Comparison of ENCODE assay signal across 9 mouse cellular contexts in genomic region chr5:120611416-120611815, GRCm38 (mm10). TPM values are rescaled to one million over a fixed set of nuclear protein-coding genes. Genes with fewer than 3 reads are reported as not detected.
A peak's percentile ranks its signal among the peaks of the same experiment; 100 is the strongest.
DNase-seq lines count a peak whose midpoint lies in the region; ATAC-seq and TF ChIP-seq lines count a peak whose summit lies in the region.
"Had no signal": no experiment of that assay in that cellular context is flagged by ENCODE, and none has a peak within 500 bp of the region (broad histone marks: within the 10 kb centered on the region; RNA-seq: fewer than 3 reads in every experiment).

No protein-coding gene starts in this region.

- no peaks in the 10 kb centered on the region for H3K27me3 ChIP-seq in cerebellum, adult 2 months (ENCODE audit: control insufficient read depth, insufficient read depth, low read length)
- no peaks in the 10 kb centered on the region for H3K27me3 ChIP-seq in megakaryocyte, embryonic 14.5 days (replicated peaks)
- H3K27me3 ChIP-seq in limb, embryonic 14.5 days (ENCODE audit: control insufficient read depth, insufficient read depth, low read length) = no peaks in the 10 kb centered on the region
- no peaks in the 10 kb centered on the region for H3K27me3 ChIP-seq in stomach, postnatal 0 days (ENCODE audit: control insufficient read depth, insufficient read depth, low read length)

- H3K27ac ChIP-seq in cerebellum, adult 2 months (ENCODE audit: insufficient read depth, low read length) = no peak overlapping the region
- H3K27ac ChIP-seq in limb, embryonic 14.5 days (replicated peaks; ENCODE audit: low read depth, low read length) = no peak overlapping the region
- no peak overlapping the region for H3K27ac ChIP-seq in stomach, postnatal 0 days (replicated peaks)

- ATAC-seq in megakaryocyte, adult 5-6 weeks (ENCODE audit: poor library complexity, severe bottlenecking) = no peak
- ATAC-seq in limb, embryonic 14.5 days (ENCODE audit: low FRiP score, low read depth) = no peak
- ATAC-seq in stomach, postnatal 0 days (ENCODE audit: low FRiP score, low TSS enrichment) = no peak

- H3K9ac ChIP-seq in limb, embryonic 14.5 days (ENCODE audit: low read depth, low read length, severe bottlenecking) = peak overlapping the region; percentile 59
- H3K9ac ChIP-seq in stomach, postnatal 0 days (ENCODE audit: low read length) = peak overlapping the region; percentile 63

- peak in 1 of 2 experiments; percentile 44 for DNase-seq in cerebellum, adult 2 months
- DNase-seq in cerebellum, postnatal 36 days = no peak
- no peak for DNase-seq in limb, embryonic 14.5 days (ENCODE audit: low spot score)
- DNase-seq in stomach, postnatal 0 days (ENCODE audit: low spot score) = no peak
- no peak for DNase-seq in gastrocnemius, postnatal 4 days (ENCODE audit: low spot score in 2 of 2)
- no peak for DNase-seq in adrenal gland, postnatal 25 days
- DNase-seq: B cell, adult 2 months had no signal

- 20% methylated on average over 8 of the region's 8 CpGs for WGBS in cerebellum, adult 2 months
- WGBS in limb, embryonic 14.5 days = 53% methylated on average over 8 of the region's 8 CpGs
- WGBS in stomach, postnatal 0 days = 41% methylated on average over 8 of the region's 8 CpGs

- TF ChIP-seq CTCF in cerebellum, adult 2 months (IDR thresholded peaks at IDR 0.05; ENCODE audit: borderline replicate concordance, insufficient read depth, low read depth, low read length) = no peak
- TF ChIP-seq CTCF in stomach, postnatal 0 days (IDR thresholded peaks at IDR 0.05; ENCODE audit: low read depth) = no peak

- H3K4me3 ChIP-seq in cerebellum, adult 2 months (replicated peaks; ENCODE audit: insufficient read depth, low read depth, low read length) = peak overlapping the region; percentile 72
- peak overlapping the region; percentile 96 for H3K4me3 ChIP-seq in megakaryocyte, embryonic 14.5 days (replicated peaks)
- H3K4me3 ChIP-seq in limb, embryonic 14.5 days (replicated peaks; ENCODE audit: low read length) = peak overlapping the region; percentile 58
- peak overlapping the region; percentile 72 for H3K4me3 ChIP-seq in stomach, postnatal 0 days (ENCODE audit: low read depth, low read length)

- H3K4me1 ChIP-seq in cerebellum, adult 2 months (ENCODE audit: control insufficient read depth, insufficient read depth, low read length) = peaks cover 8% of the 10 kb centered on the region
- H3K4me1 ChIP-seq in megakaryocyte, embryonic 14.5 days = peaks cover 57% of the 10 kb centered on the region
- H3K4me1 ChIP-seq in limb, embryonic 14.5 days (ENCODE audit: control insufficient read depth, insufficient read depth, low read length) = peaks cover 13% of the 10 kb centered on the region
- H3K4me1 ChIP-seq in stomach, postnatal 0 days (replicated peaks; ENCODE audit: control insufficient read depth, insufficient read depth) = peaks cover 4% of the 10 kb centered on the region

- peak overlapping the region; percentile 75 for H3K4me2 ChIP-seq in limb, embryonic 14.5 days (replicated peaks; ENCODE audit: low read depth, low read length, severe bottlenecking)
- peak overlapping the region; percentile 85 for H3K4me2 ChIP-seq in stomach, postnatal 0 days (replicated peaks; ENCODE audit: low read depth)

- no peaks in the 10 kb centered on the region for H3K9me3 ChIP-seq in megakaryocyte, embryonic 14.5 days
- H3K9me3 ChIP-seq in limb, embryonic 14.5 days (ENCODE audit: control insufficient read depth, low read length) = peaks cover 3% of the 10 kb centered on the region; the same call in 1 of the 2 replicates
- H3K9me3 ChIP-seq in stomach, postnatal 0 days (ENCODE audit: control insufficient read depth, low read length) = no peaks in the 10 kb centered on the region

- peaks cover 44% of the 10 kb centered on the region for H3K36me3 ChIP-seq in megakaryocyte, embryonic 14.5 days (replicated peaks; ENCODE audit: low read length)
- H3K36me3 ChIP-seq in limb, embryonic 14.5 days (ENCODE audit: control insufficient read depth, insufficient read depth, low read length) = 0 out of 2 replicates have a peak, but pooled peaks cover 10% of the 10 kb centered on the region
- no peaks in the 10 kb centered on the region for H3K36me3 ChIP-seq in stomach, postnatal 0 days (ENCODE audit: control insufficient read depth, insufficient read depth, low read length)

- TF ChIP-seq POLR2A in cerebellum, adult 2 months (IDR thresholded peaks at IDR 0.05; ENCODE audit: borderline replicate concordance, insufficient read depth, low read length) = no peak
- no peak for TF ChIP-seq POLR2A in limb, embryonic 14.5 days (IDR thresholded peaks at IDR 0.05; ENCODE audit: borderline replicate concordance, extremely low read depth, insufficient read depth, insufficient read length)

- no peak for TF ChIP-seq EP300 in stomach, postnatal 0 days (optimal IDR thresholded peaks at IDR 0.05)

RNA-seq across cellular contexts. Expression of gene Rita1, which starts 1.0 kb away (rescaled TPM):
- 43.7 and 47.3 TPM in 2 replicates for polyA plus RNA-seq in cerebellum, adult 2 months (2012; rRNA removed)
- 30.9 and 35.5 TPM in 2 replicates for polyA plus RNA-seq in megakaryocyte, embryonic 14.5 days (2012; ENCODE audit: insufficient read depth, low replicate concordance)
- total RNA-seq in megakaryocyte, adult 5-6 weeks (2015) = 1.5 and 3.0 TPM in 2 replicates
- total RNA-seq in megakaryocyte, adult 5-6 weeks (2017) = 2.2 and 3.2 TPM in 2 replicates
- 25.4 TPM in 2 replicates for polyA plus RNA-seq in limb, embryonic 14.5 days (2012; rRNA removed)
- polyA plus RNA-seq in limb, embryonic 14.5 days (2014; fragmentation: Nextera tagmentation; extraction: Ambion mirVana) = 10.2 and 11.6 TPM in 2 replicates
- polyA plus RNA-seq in stomach, postnatal 0 days (2015; fragmentation: Nextera tagmentation; extraction: Ambion mirVana) = 12.1 TPM in 2 replicates
- total RNA-seq in gastrocnemius, postnatal 4 days (2021) = 1 to 10 TPM; 6.1 to 7.2 TPM
- 15.9 and 17.5 TPM in 2 replicates for total RNA-seq in adrenal gland, postnatal 25 days (2021)

RNA-seq across cellular contexts. Expression of gene Ddx54, which starts 1.1 kb away (rescaled TPM):
- polyA plus RNA-seq in cerebellum, adult 2 months (2012; rRNA removed) = 24.1 and 25.4 TPM in 2 replicates
- 23.6 and 74.7 TPM in 2 replicates for polyA plus RNA-seq in megakaryocyte, embryonic 14.5 days (2012; ENCODE audit: insufficient read depth, low replicate concordance)
- total RNA-seq in megakaryocyte, adult 5-6 weeks (2015) = 7.7 and 7.9 TPM in 2 replicates
- total RNA-seq in megakaryocyte, adult 5-6 weeks (2017) = 21.3 and 22.6 TPM in 2 replicates
- 36.1 and 42.1 TPM in 2 replicates for polyA plus RNA-seq in limb, embryonic 14.5 days (2012; rRNA removed)
- 34.1 and 35.1 TPM in 2 replicates for polyA plus RNA-seq in limb, embryonic 14.5 days (2014; fragmentation: Nextera tagmentation; extraction: Ambion mirVana)
- polyA plus RNA-seq in stomach, postnatal 0 days (2015; fragmentation: Nextera tagmentation; extraction: Ambion mirVana) = 22.5 and 23.0 TPM in 2 replicates
- 10 to 100 TPM; 28.5 to 29.5 TPM for total RNA-seq in gastrocnemius, postnatal 4 days (2021)
- total RNA-seq in adrenal gland, postnatal 25 days (2021) = 50.5 and 54.7 TPM in 2 replicates

RNA-seq across cellular contexts. Expression of gene Iqcd, which starts 22.6 kb away (rescaled TPM):
- 1.8 and 2.0 TPM in 2 replicates for polyA plus RNA-seq in cerebellum, adult 2 months (2012; rRNA removed)
- 0.94 and 5.8 TPM in 2 replicates for polyA plus RNA-seq in megakaryocyte, embryonic 14.5 days (2012; ENCODE audit: insufficient read depth, low replicate concordance)
- 0.18 and 0.98 TPM in 2 replicates for total RNA-seq in megakaryocyte, adult 5-6 weeks (2015)
- total RNA-seq in megakaryocyte, adult 5-6 weeks (2017) = 0.11 and 0.45 TPM in 2 replicates
- 0.90 and 1.4 TPM in 2 replicates for polyA plus RNA-seq in limb, embryonic 14.5 days (2012; rRNA removed)
- polyA plus RNA-seq in limb, embryonic 14.5 days (2014; fragmentation: Nextera tagmentation; extraction: Ambion mirVana) = 0.12 and 0.43 TPM in 2 replicates
- 0.25 and 0.36 TPM in 2 replicates for polyA plus RNA-seq in stomach, postnatal 0 days (2015; fragmentation: Nextera tagmentation; extraction: Ambion mirVana)
- under 1 TPM; 0.16 to 0.37 TPM for total RNA-seq in gastrocnemius, postnatal 4 days (2021)
- total RNA-seq in adrenal gland, postnatal 25 days (2021) = 0.57 and 0.67 TPM in 2 replicates

RNA-seq across cellular contexts. Expression of gene Cfap73, which starts 22.6 kb away (rescaled TPM):
- polyA plus RNA-seq in cerebellum, adult 2 months (2012; rRNA removed) = 0.24 and 0.31 TPM in 2 replicates
- not detected in 2 replicates for polyA plus RNA-seq in megakaryocyte, embryonic 14.5 days (2012; ENCODE audit: insufficient read depth, low replicate concordance)
- not detected in 2 replicates for total RNA-seq in megakaryocyte, adult 5-6 weeks (2015)
- not detected in 2 replicates for total RNA-seq in megakaryocyte, adult 5-6 weeks (2017)
- not detected in 2 replicates for polyA plus RNA-seq in limb, embryonic 14.5 days (2012; rRNA removed)
- not detected in 2 replicates for polyA plus RNA-seq in limb, embryonic 14.5 days (2014; fragmentation: Nextera tagmentation; extraction: Ambion mirVana)
- polyA plus RNA-seq in stomach, postnatal 0 days (2015; fragmentation: Nextera tagmentation; extraction: Ambion mirVana) = 0.10 TPM in 1 of 2 replicates, not detected in the other
- not detected for total RNA-seq in gastrocnemius, postnatal 4 days (2021)
- total RNA-seq in adrenal gland, postnatal 25 days (2021) = 2.8 and 3.1 TPM in 2 replicates

RNA-seq across cellular contexts. Expression of gene Tpcn1, which starts 22.9 kb away (rescaled TPM):
- polyA plus RNA-seq in cerebellum, adult 2 months (2012; rRNA removed) = 47.3 and 56.6 TPM in 2 replicates
- polyA plus RNA-seq in megakaryocyte, embryonic 14.5 days (2012; ENCODE audit: insufficient read depth, low replicate concordance) = 68.6 and 71.5 TPM in 2 replicates
- 37.6 and 38.3 TPM in 2 replicates for total RNA-seq in megakaryocyte, adult 5-6 weeks (2015)
- 15.8 and 18.2 TPM in 2 replicates for total RNA-seq in megakaryocyte, adult 5-6 weeks (2017)
- 47.1 and 64.9 TPM in 2 replicates for polyA plus RNA-seq in limb, embryonic 14.5 days (2012; rRNA removed)
- 24.3 and 25.2 TPM in 2 replicates for polyA plus RNA-seq in limb, embryonic 14.5 days (2014; fragmentation: Nextera tagmentation; extraction: Ambion mirVana)
- polyA plus RNA-seq in stomach, postnatal 0 days (2015; fragmentation: Nextera tagmentation; extraction: Ambion mirVana) = 12.7 and 13.9 TPM in 2 replicates
- 10 to 100 TPM; 77.7 to 81.3 TPM for total RNA-seq in gastrocnemius, postnatal 4 days (2021)
- total RNA-seq in adrenal gland, postnatal 25 days (2021) = 40.2 and 42.4 TPM in 2 replicates
